Comparison of ENCODE assay signal across 16 mouse cellular contexts in genomic region chr3:19441827-19442226, GRCm38 (mm10).
"Had no signal": no experiment of that assay in that cellular context is flagged by ENCODE, and none has a peak within 500 bp of the region (broad histone marks: within the 10 kb centered on the region; RNA-seq: fewer than 3 reads in every experiment).

No protein-coding gene starts in this region.

- H3K9me3 ChIP-seq: neural tube, embryonic 13.5 days; neural tube, embryonic 15.5 days; stomach, embryonic 15.5 days had no signal

- H3K4me3 ChIP-seq: neural tube, embryonic 13.5 days; neural tube, embryonic 15.5 days; stomach, embryonic 15.5 days had no signal

- H3K27ac ChIP-seq: neural tube, embryonic 13.5 days; neural tube, embryonic 15.5 days; stomach, embryonic 15.5 days; stomach, postnatal 0 days had no signal

- H3K4me2 ChIP-seq: neural tube, embryonic 13.5 days; neural tube, embryonic 15.5 days; stomach, embryonic 15.5 days had no signal

- DNase-seq: retina, postnatal 1 day; right cerebral cortex, adult 18-20 months; right cerebral cortex, postnatal 14 days; right cerebral cortex, postnatal 25 days; right cerebral cortex, postnatal 4 days; spleen, adult 18-20 months; thymus, adult 18-20 months; thymus, adult 2 months; thymus, postnatal 14 days; thymus, postnatal 25 days; thymus, postnatal 36 days; thymus, postnatal 4 days had no signal

- H3K27me3 ChIP-seq: neural tube, embryonic 13.5 days; neural tube, embryonic 15.5 days; stomach, embryonic 15.5 days had no signal

- H3K9ac ChIP-seq: neural tube, embryonic 13.5 days; neural tube, embryonic 15.5 days; stomach, embryonic 15.5 days had no signal

- H3K36me3 ChIP-seq: neural tube, embryonic 13.5 days; neural tube, embryonic 15.5 days; stomach, embryonic 15.5 days had no signal

- H3K4me1 ChIP-seq: neural tube, embryonic 13.5 days; neural tube, embryonic 15.5 days; stomach, embryonic 15.5 days had no signal
